Mouse (Mus musculus): ENCODE results near the gene Edaradd.

DNA sequence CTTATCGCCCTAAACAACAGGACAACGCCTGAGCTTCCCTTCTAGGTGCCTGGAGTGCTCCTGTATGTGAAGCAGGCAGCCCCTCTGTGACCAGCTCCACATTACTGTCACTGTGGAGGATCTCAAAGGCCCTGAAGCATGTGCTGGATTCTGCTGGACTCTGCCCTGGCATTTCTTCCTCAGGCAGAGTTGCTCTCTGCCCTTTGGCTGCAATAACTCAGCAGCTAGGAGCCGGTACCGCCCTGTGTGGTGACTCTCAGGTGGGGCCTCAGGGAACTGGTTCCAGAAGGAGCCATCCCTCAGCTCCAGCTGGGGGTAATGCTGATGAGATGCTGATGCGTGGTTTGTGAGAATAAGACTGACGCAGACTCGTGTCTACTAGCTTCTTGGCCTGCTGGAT is 63.5 kb downstream of the Edaradd start:
- TF ChIP-seq MAFK (IDR thresholded peaks at IDR 0.05; ENCODE audit: borderline replicate concordance, low read depth, low read length) (no peak), CTCF (IDR thresholded peaks at IDR 0.05 in 2 of 3, conservative IDR thresholded peaks at IDR 0.05 in 1 of 3; ENCODE audit: control insufficient read depth in 1 of 3, insufficient read depth in 1 of 3, low read depth in 2 of 3, low read length in 3 of 3, poor library complexity in 1 of 3, severe bottlenecking in 1 of 3) (no peak)

Data from MEL (cell line).